Mouse (Mus musculus): Measurements from ENCODE around the gene Lipc.

DNA sequence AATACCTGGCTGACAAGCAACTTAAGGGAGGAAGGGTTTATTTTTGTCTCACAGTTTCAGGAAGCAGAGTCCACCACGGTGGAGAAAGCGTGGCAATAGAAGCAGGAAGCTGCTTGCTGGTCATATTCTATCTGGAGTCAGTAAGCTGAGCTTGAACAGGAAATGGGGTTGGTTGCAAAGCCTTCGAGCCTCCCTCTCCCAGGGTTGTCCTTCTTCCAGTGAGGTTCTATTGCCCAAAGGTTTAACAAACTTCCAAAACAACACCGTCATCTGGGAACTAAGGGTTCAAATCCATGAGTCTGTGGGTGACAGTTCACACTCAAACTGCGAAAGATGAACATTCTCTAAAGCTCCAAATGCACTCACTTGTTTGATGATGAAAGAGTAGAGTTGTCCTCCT lies 27.1 kb upstream of the Lipc start:
- no peak for TF ChIP-seq CTCF (IDR thresholded peaks at IDR 0.05; ENCODE audit: low read depth, low read length)
- TF ChIP-seq POLR2A (IDR thresholded peaks at IDR 0.05; ENCODE audit: extremely low read depth, insufficient read depth, low read length), result no peak
